Mouse (Mus musculus): ENCODE measurements around the gene Med27. TPM values are rescaled to one million over a fixed set of nuclear protein-coding genes. Genes with fewer than 3 reads are reported as not detected.
A peak's percentile ranks its signal among the peaks of the same experiment; 100 is the strongest.

The Med27 gene
- polyA plus RNA-seq, 1 experiment from 2014 or later = 75.2 TPM

- Histone ChIP-seq H3K4me2 (replicated peaks) (no peak overlapping the region), H3K27me3 (replicated peaks) (no peaks in the 10 kb centered on the region), H3K4me3 (no peak overlapping the region), H3K36me3 (no peaks in the 10 kb centered on the region), H3K27ac (no peak overlapping the region), H3K9ac (no peak overlapping the region), H3K4me1 (no peaks in the 10 kb centered on the region), H3K9me3 (no peaks in the 10 kb centered on the region)
- WGBS = 85% methylated on average over 5 of the region's 5 CpGs
- no peak for ATAC-seq (ENCODE audit: low FRiP score, low read depth)
Measured at GRCm38 (mm10) chr2:29535566-29536244, 189.1 kb downstream of the Med27 start.

- no peak for ATAC-seq (ENCODE audit: low FRiP score, low read depth)
- Histone ChIP-seq H3K4me2 (replicated peaks) (no peak overlapping the region), H3K9ac (no peak overlapping the region), H3K27ac (no peak overlapping the region), H3K36me3 (no peaks in the 10 kb centered on the region), H3K9me3 (no peaks in the 10 kb centered on the region), H3K4me1 (no peaks in the 10 kb centered on the region), H3K4me3 (no peak overlapping the region), H3K27me3 (replicated peaks) (no peaks in the 10 kb centered on the region)
- WGBS = 90% methylated on average over 9 of the region's 9 CpGs
Measured at GRCm38 (mm10) chr2:29536481-29536880, 189.9 kb downstream of the Med27 start.

- Histone ChIP-seq H3K9ac (no peak overlapping the region), H3K27ac (no peak overlapping the region), H3K4me3 (no peak overlapping the region), H3K4me1 (no peaks in the 10 kb centered on the region; the same call in 1 of the 2 replicates), H3K9me3 (no peaks in the 10 kb centered on the region), H3K36me3 (no peaks in the 10 kb centered on the region), H3K4me2 (replicated peaks) (no peak overlapping the region), H3K27me3 (replicated peaks) (no peaks in the 10 kb centered on the region)
- 72% methylated on average over 8 of the region's 8 CpGs for WGBS
- no peak for ATAC-seq (ENCODE audit: low FRiP score, low read depth)
Measured at GRCm38 (mm10) chr2:29537334-29537733, 190.7 kb downstream of the Med27 start.

- Histone ChIP-seq H3K9me3 (no peaks in the 10 kb centered on the region), H3K36me3 (no peaks in the 10 kb centered on the region), H3K4me1 (peaks cover 5% of the 10 kb centered on the region; the same call in 1 of the 2 replicates), H3K27ac (no peak overlapping the region), H3K4me3 (no peak overlapping the region), H3K9ac (no peak overlapping the region), H3K27me3 (replicated peaks) (no peaks in the 10 kb centered on the region), H3K4me2 (replicated peaks) (no peak overlapping the region)
- 71% methylated on average over 13 of the region's 13 CpGs for WGBS
- no peak for ATAC-seq (ENCODE audit: low FRiP score, low read depth)
Measured at GRCm38 (mm10) chr2:29542039-29542438, 195.4 kb downstream of the Med27 start.

- Histone ChIP-seq H3K4me2 (replicated peaks) (peak overlapping the region; percentile 20), H3K36me3 (no peaks in the 10 kb centered on the region), H3K9me3 (no peaks in the 10 kb centered on the region), H3K9ac (no peak overlapping the region), H3K4me3 (no peak overlapping the region), H3K27ac (no peak overlapping the region), H3K4me1 (peaks cover 5% of the 10 kb centered on the region; the same call in 1 of the 2 replicates), H3K27me3 (replicated peaks) (no peaks in the 10 kb centered on the region)
- ATAC-seq (ENCODE audit: low FRiP score, low read depth) = no peak
- WGBS = 12% methylated on average over 12 of the region's 12 CpGs
Measured at GRCm38 (mm10) chr2:29546571-29546970, 200.0 kb downstream of the Med27 start.

GRCm38 (mm10) chr2:29551816-29552585, 205.4 kb downstream of the Med27 start:
- 76% methylated on average over 7 of the region's 7 CpGs for WGBS
- Histone ChIP-seq H3K9me3 (no peaks in the 10 kb centered on the region), H3K4me1 (no peaks in the 10 kb centered on the region), H3K27ac (no peak overlapping the region; the same call in 1 of the 2 replicates), H3K4me2 (replicated peaks) (no peak overlapping the region), H3K4me3 (no peak overlapping the region), H3K36me3 (no peaks in the 10 kb centered on the region), H3K27me3 (replicated peaks) (no peaks in the 10 kb centered on the region; the same call in 1 of the 2 replicates), H3K9ac (no peak overlapping the region)
- ATAC-seq (ENCODE audit: low FRiP score, low read depth) = no peak

DNA sequence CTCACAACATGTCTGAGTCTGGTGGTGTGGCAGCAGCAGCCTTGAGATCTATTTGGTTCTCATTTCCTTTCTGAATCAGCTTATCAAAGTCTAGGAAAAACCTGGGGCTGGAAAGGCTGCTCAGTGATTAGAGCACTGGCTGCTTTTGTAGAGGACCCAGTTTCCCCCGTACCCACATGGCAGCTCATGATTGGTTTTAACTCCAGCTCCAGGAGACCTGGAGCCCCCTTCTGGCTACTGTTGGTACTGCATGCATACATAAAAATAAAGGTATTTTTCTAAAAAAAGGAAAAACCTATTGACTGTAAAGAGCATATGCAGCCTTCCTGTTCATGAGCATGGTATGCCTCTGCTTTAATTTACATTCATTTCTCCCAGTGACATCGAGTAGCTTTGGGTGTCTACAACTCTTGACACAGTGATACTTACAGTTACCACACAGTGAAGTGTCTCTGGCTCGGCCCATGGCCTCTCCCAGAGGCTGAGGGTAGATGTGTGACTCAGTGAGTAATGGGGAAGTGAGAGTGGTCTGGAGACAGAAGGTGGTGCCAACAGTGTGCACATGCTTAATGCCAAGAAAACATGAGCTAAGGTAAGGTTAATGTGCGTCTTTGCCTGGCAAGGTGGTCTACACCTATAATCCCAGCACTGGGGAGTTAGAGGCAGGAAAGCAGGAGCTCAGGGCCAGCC, 207.5 kb downstream of the Med27 start:
- no peak for ATAC-seq (ENCODE audit: low FRiP score, low read depth)
- no peak overlapping the region for H3K4me2 ChIP-seq (replicated peaks)
- no peaks in the 10 kb centered on the region for H3K4me1 ChIP-seq
- WGBS = 67% methylated on average over 4 of the region's 4 CpGs
- no peak overlapping the region for H3K9ac ChIP-seq
- no peaks in the 10 kb centered on the region for H3K36me3 ChIP-seq
- H3K27me3 ChIP-seq (replicated peaks) = no peaks in the 10 kb centered on the region; the same call in 1 of the 2 replicates
- H3K4me3 ChIP-seq = no peak overlapping the region
- no peak overlapping the region for H3K27ac ChIP-seq
- H3K9me3 ChIP-seq = no peaks in the 10 kb centered on the region

DNA sequence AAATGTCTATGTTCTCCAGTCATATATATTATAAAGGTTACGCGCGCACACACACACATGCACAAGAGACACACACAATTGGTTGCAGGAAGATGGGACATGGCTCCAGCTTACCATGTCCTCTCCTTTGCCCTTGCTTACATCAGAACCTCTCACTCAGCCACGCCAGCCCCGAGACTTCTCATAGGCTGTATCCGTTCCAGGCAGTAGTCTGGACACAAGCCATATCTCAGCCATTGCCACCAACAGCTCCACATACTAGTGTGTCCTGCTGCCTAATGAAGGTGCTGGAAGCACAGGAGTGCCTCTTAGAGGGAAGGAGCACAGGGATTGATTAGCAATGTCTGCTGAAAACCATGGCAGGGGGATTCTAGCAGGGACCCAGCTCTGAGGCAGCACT, 211.9 kb downstream of the Med27 start:
- Histone ChIP-seq H3K27me3 (replicated peaks) (no peaks in the 10 kb centered on the region), H3K4me1 (no peaks in the 10 kb centered on the region), H3K9me3 (no peaks in the 10 kb centered on the region), H3K9ac (no peak overlapping the region), H3K4me3 (no peak overlapping the region), H3K4me2 (replicated peaks) (no peak overlapping the region), H3K27ac (no peak overlapping the region), H3K36me3 (no peaks in the 10 kb centered on the region)
- ATAC-seq (ENCODE audit: low FRiP score, low read depth) = no peak
- 92% methylated on average over 6 of the region's 6 CpGs for WGBS

DNA sequence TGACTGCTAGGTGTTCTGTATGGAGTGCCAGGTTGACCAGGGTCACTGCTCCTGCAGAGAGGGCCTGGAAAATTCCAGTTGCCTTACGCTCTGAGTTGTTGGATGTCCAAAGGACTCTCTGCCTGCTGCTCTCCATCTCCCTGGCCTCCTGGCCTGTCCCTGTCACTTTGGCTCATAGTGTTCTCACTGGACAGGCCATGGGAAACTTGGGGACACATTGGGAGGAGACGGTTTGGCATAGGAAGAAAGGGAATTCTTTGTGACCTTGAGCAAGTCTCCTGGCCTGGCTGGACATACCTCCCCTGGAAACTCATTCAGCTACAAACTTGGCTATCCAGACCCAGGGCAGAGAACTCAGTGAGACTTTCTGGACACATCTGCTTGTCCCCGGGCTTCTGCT, 213.3 kb downstream of the Med27 start:
- Histone ChIP-seq H3K36me3 (no peaks in the 10 kb centered on the region), H3K9me3 (no peaks in the 10 kb centered on the region), H3K27me3 (replicated peaks) (no peaks in the 10 kb centered on the region; the same call in 1 of the 2 replicates), H3K4me3 (no peak overlapping the region), H3K9ac (no peak overlapping the region), H3K27ac (no peak overlapping the region), H3K4me2 (replicated peaks) (no peak overlapping the region), H3K4me1 (0 out of 2 replicates have a peak, but pooled peaks cover 6% of the 10 kb centered on the region)
- WGBS = 94% methylated on average over 3 of the region's 3 CpGs
- ATAC-seq (ENCODE audit: low FRiP score, low read depth) = no peak

- Histone ChIP-seq H3K36me3 (no peaks in the 10 kb centered on the region), H3K27me3 (replicated peaks) (no peaks in the 10 kb centered on the region; the same call in 1 of the 2 replicates), H3K4me2 (replicated peaks) (no peak overlapping the region), H3K4me3 (no peak overlapping the region), H3K4me1 (peaks cover 19% of the 10 kb centered on the region), H3K27ac (no peak overlapping the region), H3K9ac (no peak overlapping the region), H3K9me3 (no peaks in the 10 kb centered on the region)
- no peak for ATAC-seq (ENCODE audit: low FRiP score, low read depth)
- WGBS = 80% methylated on average over 4 of the region's 4 CpGs
Measured at GRCm38 (mm10) chr2:29561468-29561867, 214.8 kb downstream of the Med27 start.

DNA sequence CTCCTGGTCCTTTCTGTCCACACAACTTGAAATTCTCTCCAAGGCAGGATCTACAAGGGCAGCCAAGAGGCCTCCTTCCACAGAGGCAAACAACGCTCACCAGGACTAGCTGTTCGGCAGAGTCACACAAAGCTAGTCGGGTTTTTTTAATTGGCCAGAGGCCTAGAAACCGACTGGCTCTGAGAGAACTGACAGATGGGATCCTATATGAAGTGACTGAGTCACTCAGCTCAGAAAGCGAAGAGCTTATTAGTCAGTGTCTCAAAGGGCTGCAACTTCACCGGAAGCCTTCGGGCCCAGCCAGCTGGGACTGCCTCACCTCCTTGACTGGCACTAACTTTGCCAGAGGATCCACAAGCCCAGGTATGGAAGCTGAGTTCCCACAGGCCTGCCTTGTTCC, 217.4 kb downstream of the Med27 start:
- no peak overlapping the region for H3K9ac ChIP-seq
- WGBS = 72% methylated on average over 7 of the region's 7 CpGs
- ATAC-seq (ENCODE audit: low FRiP score, low read depth) = no peak
- H3K36me3 ChIP-seq = no peaks in the 10 kb centered on the region
- H3K4me3 ChIP-seq = no peak overlapping the region
- no peak overlapping the region for H3K4me2 ChIP-seq (replicated peaks)
- peaks cover 19% of the 10 kb centered on the region for H3K4me1 ChIP-seq
- no peaks in the 10 kb centered on the region; the same call in 1 of the 2 replicates for H3K27me3 ChIP-seq (replicated peaks)
- no peak overlapping the region for H3K27ac ChIP-seq
- H3K9me3 ChIP-seq = no peaks in the 10 kb centered on the region

Measured in neural tube, embryonic 12.5 days (tissue).